Mouse (Mus musculus): ENCODE results near the gene Mum1.
A peak's percentile ranks its signal among the peaks of the same experiment; 100 is the strongest.

Gene Mum1

GRCm38 (mm10) chr10:80273847-80274246, 47.6 kb downstream of the Mum1 start:
- no peak for DNase-seq

DNA sequence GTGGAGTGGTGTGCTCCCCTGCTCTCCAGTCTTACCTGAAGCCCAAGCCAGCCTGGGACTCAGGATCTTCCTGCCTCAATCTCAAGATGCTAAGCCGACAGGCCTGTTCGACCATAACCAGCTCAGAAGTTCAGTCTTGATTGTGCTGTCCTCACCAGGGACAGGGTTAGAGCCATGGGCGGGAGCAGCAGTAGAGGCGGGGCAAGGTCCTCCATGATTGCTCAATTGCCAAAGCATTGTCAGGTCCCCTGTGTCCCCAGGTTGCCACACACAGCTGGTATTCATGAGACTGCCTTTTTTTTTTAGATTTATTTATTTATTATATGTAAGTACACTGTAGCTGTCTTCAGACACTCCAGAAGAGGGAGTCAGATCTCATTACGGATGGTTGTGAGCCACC, 50.0 kb downstream of the Mum1 start:
- no peak for DNase-seq

DNA sequence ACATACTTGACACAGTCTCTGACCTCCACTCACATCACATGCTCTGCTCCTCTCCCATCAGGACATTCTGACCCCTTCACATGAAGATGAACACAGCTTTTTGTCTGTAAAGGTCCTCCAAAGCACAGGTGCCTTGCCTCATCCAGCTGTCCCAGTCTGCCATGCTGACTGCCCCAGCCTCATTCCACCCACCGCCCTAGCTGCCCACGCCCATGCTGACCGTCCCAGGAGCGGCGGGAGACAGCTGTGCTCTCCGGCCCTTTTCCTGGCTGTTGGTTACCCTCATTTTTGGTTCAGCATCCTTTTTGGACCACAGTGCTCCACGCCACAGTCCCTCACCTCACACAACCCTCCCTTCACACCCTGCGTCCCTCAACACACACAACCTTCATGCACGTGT, 52.2 kb downstream of the Mum1 start:
- DNase-seq, result no peak

DNA sequence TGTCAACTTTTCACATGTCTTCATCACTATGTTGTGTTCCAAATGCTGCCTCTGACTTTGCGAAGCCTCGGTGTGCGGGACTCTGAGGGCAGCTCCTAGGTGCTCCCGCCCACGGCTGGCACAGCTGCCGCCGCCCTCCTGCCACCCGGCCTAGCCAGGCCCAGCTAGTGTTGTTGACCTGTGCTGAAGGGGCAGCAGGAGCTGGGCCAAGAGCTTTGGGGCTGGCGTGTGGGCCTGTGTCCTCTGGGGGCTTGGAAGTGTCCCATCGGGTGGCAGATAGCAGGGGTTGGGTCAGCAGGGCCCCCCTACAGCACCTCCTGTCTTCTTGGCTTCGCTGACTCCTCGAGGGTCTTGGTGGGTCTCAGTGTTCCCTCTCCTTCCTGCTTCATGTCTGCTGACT, 53.0 kb downstream of the Mum1 start:
- DNase-seq, result no peak

DNA sequence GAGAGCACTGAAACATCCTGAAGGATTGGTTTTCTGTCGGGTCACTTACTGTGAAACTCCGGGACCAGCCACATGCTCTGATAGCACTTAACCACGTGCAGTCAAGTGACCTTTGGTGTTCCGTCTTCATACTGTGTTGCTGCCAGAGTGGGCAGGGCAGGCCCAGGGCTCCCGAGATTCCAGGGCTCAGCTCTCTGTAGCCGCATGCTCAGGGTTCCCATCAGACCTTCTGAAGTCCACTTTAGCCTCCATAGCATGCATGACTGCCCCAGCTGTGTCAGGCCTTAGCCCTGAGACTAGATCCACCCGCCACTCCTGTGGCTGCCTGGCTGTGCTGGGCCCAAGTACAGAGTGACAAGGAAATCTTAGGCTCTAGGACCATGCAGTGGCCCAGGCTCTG, 55.1 kb downstream of the Mum1 start:
- peak; percentile 96 for DNase-seq

- peak; percentile 85 for DNase-seq
Measured at GRCm38 (mm10) chr10:80281921-80282371, 55.7 kb downstream of the Mum1 start.

- DNase-seq, result peak; percentile 50
Measured at GRCm38 (mm10) chr10:80282481-80283441, 56.5 kb downstream of the Mum1 start.

GRCm38 (mm10) chr10:80285222-80286070, 59.2 kb downstream of the Mum1 start:
- DNase-seq, result no peak

DNA sequence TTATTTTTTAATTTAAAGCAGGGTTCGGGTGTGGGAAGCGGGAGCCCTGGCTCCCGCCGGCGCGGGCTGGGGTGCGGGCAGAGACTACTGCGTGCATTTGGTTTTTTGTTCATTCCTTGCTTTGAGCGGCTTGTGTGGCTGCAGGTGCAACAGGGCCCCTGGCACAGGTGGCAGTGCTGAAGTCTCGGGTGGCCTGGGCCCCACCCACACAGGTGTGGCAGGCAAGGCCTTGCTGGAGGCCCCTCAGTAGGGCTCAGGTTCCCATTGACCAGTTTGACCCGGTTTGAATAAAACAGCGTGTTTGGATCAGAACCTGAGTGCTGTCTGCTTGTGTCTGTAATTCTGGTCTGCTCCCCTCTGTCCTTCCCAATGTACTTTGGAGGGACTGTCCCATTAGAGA, 61.9 kb downstream of the Mum1 start:
- no peak for DNase-seq

GRCm38 (mm10) chr10:80288657-80289056, 62.4 kb downstream of the Mum1 start:
- DNase-seq, result no peak

GRCm38 (mm10) chr10:80292251-80293146, 66.3 kb downstream of the Mum1 start, which contains the start of gene Rps15:
Gene Rps15, plus strand, starts transcription at chr10:80292453.
- peak; percentile 95 for DNase-seq

DNA sequence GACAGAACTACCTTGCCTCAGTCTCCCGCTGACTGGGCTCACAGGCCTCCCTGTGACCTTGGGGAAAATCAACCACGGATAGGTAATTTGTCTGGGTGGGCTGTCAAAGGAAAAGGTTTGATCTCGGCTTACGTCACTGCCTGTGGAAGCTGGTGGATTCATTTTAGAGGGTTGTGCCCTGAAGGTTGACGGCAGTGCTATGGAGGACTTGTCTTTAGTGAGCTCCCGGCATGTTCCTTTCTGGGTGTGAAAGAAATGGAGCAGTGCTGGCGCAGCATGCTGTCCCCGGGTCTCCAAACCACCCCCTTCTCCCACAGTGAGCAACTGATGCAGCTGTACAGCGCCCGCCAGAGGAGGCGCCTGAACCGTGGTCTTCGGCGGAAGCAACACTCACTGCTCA, 67.1 kb downstream of the Mum1 start:
- no peak for DNase-seq

Measured in kidney, adult 9 months (tissue).